Mouse (Mus musculus) intestine, embryonic 16.5 days (tissue): Measurements from ENCODE around the gene Cyfip2. TPM values are rescaled to one million over a fixed set of nuclear protein-coding genes. Genes with fewer than 3 reads are reported as not detected.

ENCODE experiments used
- ATAC-seq: fragments of 200-750 bp; cut with Nextera tagmentation; 2 replicates; pipeline ENCODE4 v1.8.0; 2017; ENCODE audit warnings: moderate TSS enrichment, moderate library complexity
- H3K27ac ChIP-seq: fragments of 300-500 bp; sonication (generic); 2 replicates; pipeline ENCODE4 v1.5.1; 2014; ENCODE audit warnings: mild to moderate bottlenecking, low read length
- H3K27me3 ChIP-seq: fragments of 300-500 bp; sonication (generic); replicated peaks from 2 replicates; pipeline ENCODE4 v1.6.1; 2014; ENCODE audit warnings: low read length, control low read depth, mixed read lengths; ENCODE audit not compliant: control insufficient read depth, insufficient read depth
- H3K36me3 ChIP-seq: fragments of 300-500 bp; sonication (generic); 2 replicates; pipeline ENCODE4 v1.6.1; 2014; ENCODE audit warnings: low read length, control low read depth; ENCODE audit not compliant: control insufficient read depth, insufficient read depth
- H3K4me1 ChIP-seq: fragments of 300-500 bp; sonication (generic); 2 replicates; pipeline ENCODE4 v1.6.1; 2014; ENCODE audit warnings: low read length, control low read depth, mixed read lengths; ENCODE audit not compliant: control insufficient read depth, insufficient read depth
- H3K4me2 ChIP-seq: fragments of 300-500 bp; sonication (generic); 2 replicates; pipeline ENCODE4 v1.6.1; 2014; ENCODE audit warnings: low read depth, low read length, control low read depth
- H3K4me3 ChIP-seq: fragments of 300-500 bp; sonication (generic); 2 replicates; pipeline ENCODE4 v1.5.1; 2014; ENCODE audit warnings: mild to moderate bottlenecking, low read length
- H3K9ac ChIP-seq: fragments of 300-500 bp; sonication (generic); 2 replicates; pipeline ENCODE4 v1.6.1; 2014; ENCODE audit warnings: low read depth, low read length
- H3K9me3 ChIP-seq: fragments of 300-500 bp; sonication (generic); 2 replicates; pipeline ENCODE4 v1.6.1; 2016; ENCODE audit warnings: low read length, control low read depth; ENCODE audit not compliant: control insufficient read depth
- WGBS: fragments of 180-500 bp; shearing (Covaris S2); extraction: QIAGEN DNeasy Blood & Tissue Kit; methylation state at CpG from one replicate; pipeline ENCODE4 v1.1.7; 2014; 5-methylcytosine and 5-hydroxymethylcytosine counted together
- polyA plus RNA-seq: library from polyadenylated mRNA; unstranded; fragments of >200 nt; fragmentation: Nextera tagmentation; extraction: Ambion mirVana; gene quantifications from 2 replicates; pipeline ENCODE4 v1.2.1, GENCODE M21; 2015

Gene Cyfip2
- polyA plus RNA-seq, 1 experiment from 2014 or later, result 5.7 TPM

DNA sequence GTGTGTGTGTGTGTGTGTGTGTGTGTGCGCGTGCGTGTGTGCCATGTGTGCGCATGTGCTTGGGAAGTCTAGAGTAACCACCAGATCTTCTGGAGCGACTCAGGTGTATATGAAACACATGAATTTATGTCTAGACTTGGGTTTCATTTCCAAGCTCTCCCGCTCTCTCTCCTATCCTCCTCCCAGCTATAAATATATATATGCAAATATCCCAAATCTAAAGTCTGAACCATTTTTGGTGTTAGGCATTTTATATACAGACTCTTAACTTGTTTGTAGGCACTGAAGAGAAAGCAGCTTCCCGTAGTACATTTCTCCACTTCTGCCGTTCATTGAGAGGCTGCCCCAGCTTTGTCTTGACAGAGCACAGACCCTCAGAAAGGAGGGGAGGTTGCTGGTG, 19.6 kb upstream of the Cyfip2 start:
- H3K4me2 ChIP-seq, result no peak overlapping the region
- no peak overlapping the region for H3K4me3 ChIP-seq
- H3K36me3 ChIP-seq, result no peaks in the 10 kb centered on the region
- H3K4me1 ChIP-seq, result no peaks in the 10 kb centered on the region
- H3K9ac ChIP-seq, result no peak overlapping the region
- no peak for ATAC-seq
- WGBS, result 84% methylated on average over 8 of the region's 8 CpGs
- H3K27ac ChIP-seq, result no peak overlapping the region
- H3K27me3 ChIP-seq, result no peaks in the 10 kb centered on the region
- H3K9me3 ChIP-seq, result no peaks in the 10 kb centered on the region

DNA sequence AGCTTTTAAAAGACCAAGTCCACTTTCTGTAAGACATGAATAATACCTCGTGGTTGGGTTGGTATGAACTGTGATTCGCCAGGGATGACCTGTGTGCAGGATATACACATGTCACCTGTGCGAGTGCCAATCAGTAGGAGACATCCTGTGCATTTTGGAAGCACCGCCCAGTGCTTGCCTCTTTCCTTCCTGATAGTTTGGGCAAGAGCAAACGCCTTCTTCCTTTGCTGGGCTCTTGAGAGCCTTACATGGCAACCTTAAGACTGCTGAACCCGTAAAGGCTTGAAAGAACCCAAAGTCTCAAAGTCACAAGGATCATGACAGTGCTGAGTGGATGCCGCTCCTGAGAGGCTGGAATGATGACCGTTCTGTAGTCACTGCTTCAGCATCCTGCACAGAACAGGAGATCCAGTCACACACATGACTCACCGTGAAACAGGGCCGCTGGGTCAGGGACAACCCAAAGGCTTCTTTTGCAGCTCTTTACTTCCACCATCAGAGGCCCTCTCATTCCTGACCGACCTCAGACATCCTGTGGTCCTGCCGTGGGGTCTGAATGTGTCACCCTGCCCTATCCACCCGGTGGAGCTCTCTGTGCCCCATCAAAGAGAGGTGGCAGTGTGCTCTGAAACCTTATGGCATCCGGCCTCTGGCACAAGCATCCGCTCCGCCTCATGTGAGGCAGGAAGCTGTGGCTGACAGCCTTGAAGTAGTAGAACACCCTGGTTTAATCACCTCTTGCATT, 13.8 kb upstream of the Cyfip2 start:
- 86% methylated on average over 16 of the region's 16 CpGs for WGBS
- no peak for ATAC-seq
- H3K27ac ChIP-seq, result no peak overlapping the region
- no peak overlapping the region for H3K4me2 ChIP-seq
- no peaks in the 10 kb centered on the region for H3K27me3 ChIP-seq
- no peaks in the 10 kb centered on the region for H3K4me1 ChIP-seq
- no peaks in the 10 kb centered on the region for H3K9me3 ChIP-seq
- H3K9ac ChIP-seq, result no peak overlapping the region
- H3K4me3 ChIP-seq, result no peak overlapping the region
- no peaks in the 10 kb centered on the region for H3K36me3 ChIP-seq

DNA sequence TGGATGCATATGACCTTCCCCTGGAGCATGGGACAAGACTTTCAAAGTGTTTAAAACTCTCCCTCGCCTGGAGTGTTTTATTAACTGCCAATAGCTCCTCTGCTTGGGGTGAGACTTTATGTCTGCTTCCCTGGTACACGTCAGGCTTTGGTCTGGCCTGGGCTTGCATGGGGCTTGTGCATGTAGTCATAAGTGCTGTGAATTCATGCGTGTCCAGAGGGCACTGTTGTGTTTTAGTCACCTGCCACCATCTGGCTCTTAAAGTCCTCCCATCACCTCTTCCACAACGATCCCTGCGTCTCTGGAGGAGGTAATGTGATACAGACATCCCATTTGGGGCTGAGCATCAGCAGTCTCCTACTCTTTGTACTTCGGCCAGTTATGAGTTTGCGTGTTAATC, 8.9 kb upstream of the Cyfip2 start:
- Histone ChIP-seq H3K27me3 (no peaks in the 10 kb centered on the region), H3K36me3 (no peaks in the 10 kb centered on the region), H3K9me3 (no peaks in the 10 kb centered on the region), H3K4me1 (no peaks in the 10 kb centered on the region), H3K4me3 (no peak overlapping the region), H3K9ac (no peak overlapping the region), H3K27ac (no peak overlapping the region), H3K4me2 (no peak overlapping the region)
- 73% methylated on average over 7 of the region's 7 CpGs for WGBS
- no peak for ATAC-seq

DNA sequence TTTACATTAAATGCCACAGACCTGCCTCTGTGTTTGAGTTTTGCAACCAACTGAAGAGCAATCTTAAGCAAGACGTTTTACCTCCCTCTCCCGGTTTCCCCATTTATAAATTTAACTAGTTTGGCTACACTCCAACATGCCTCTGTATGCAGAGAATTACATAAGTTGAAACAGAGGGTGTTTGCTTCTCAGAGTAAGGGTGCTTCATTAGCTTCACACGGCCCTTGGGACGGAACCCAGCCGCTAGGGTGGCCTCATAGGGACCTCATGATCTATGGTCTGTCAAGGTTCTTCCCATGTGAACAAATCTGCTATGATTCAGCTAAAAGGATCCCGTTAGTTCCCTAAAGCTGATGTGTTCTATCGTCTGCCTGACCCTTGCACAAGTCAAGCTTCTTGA, 1.9 kb upstream of the Cyfip2 start:
- no peak overlapping the region for H3K9ac ChIP-seq
- no peaks in the 10 kb centered on the region for H3K9me3 ChIP-seq
- no peaks in the 10 kb centered on the region for H3K27me3 ChIP-seq
- H3K4me2 ChIP-seq, result no peak overlapping the region
- peaks cover 11% of the 10 kb centered on the region for H3K4me1 ChIP-seq
- no peaks in the 10 kb centered on the region for H3K36me3 ChIP-seq
- no peak overlapping the region for H3K4me3 ChIP-seq
- 44% methylated on average over 7 of the region's 7 CpGs for WGBS
- no peak overlapping the region for H3K27ac ChIP-seq
- ATAC-seq, result no peak

DNA sequence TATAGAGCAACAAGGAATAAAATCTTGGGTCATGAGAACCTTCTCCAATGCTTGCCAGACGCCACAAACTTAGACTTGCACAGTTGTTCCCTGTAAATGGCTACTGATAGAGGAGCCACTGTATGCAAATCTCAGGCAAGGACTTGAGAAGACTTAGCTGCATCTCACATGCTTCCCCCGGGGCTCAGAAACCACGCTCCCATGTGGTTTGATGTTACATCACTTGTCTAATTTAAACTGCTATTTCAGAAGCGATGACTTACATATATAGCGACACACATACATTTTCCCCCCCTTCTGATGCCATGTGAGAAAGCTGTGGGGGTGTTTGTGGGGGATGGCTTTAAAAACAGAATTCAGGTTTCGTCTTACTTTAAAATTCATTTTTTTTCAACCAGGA, 1.2 kb upstream of the Cyfip2 start:
- 77% methylated on average over 6 of the region's 6 CpGs for WGBS
- no peak for ATAC-seq
- Histone ChIP-seq H3K4me3 (no peak overlapping the region), H3K27ac (no peak overlapping the region), H3K27me3 (no peaks in the 10 kb centered on the region), H3K36me3 (no peaks in the 10 kb centered on the region), H3K4me2 (no peak overlapping the region), H3K4me1 (peaks cover 11% of the 10 kb centered on the region), H3K9me3 (no peaks in the 10 kb centered on the region), H3K9ac (no peak overlapping the region)

DNA sequence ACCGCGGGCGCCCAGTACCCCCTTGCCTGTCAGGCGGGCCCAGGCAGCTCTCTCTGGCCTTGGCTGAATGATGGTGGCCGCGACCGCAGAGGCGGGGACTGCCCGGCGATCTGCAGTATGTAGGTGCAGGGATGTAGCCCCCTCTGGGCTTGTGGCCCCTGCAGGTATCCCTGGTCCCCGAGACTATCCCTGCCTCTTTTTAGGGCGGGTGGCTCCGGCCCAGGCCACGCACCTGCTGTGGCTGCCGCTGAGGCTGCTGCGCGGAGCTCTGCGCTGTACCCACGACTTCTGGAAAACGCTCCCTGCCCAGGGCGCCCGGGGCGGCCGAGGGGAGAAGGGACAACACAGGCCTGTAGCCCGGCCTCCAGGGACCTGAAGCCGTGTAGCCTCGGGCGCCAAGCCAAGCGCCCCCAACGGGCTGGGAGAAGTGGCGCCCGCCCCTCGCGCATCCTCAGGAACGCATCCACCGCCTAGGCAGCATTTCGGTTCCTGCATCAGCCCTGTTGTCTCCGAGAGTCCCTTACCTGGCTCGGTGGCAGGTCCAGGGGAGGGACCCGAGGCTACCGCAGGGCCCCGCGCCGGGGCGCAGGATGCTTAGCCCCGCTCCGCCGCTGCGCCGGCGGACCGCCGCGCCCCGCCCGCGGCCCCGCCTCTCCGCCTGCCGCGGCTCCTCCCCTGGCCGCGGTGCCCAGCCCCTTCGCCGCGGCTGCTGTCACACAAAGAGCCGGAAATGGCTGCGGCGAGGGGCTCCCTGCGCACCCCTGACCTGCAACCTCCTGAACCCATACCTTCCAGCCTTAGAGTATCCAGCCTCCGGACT, 746 bp downstream of the Cyfip2 start:
- peak; percentile 92 for ATAC-seq

DNA sequence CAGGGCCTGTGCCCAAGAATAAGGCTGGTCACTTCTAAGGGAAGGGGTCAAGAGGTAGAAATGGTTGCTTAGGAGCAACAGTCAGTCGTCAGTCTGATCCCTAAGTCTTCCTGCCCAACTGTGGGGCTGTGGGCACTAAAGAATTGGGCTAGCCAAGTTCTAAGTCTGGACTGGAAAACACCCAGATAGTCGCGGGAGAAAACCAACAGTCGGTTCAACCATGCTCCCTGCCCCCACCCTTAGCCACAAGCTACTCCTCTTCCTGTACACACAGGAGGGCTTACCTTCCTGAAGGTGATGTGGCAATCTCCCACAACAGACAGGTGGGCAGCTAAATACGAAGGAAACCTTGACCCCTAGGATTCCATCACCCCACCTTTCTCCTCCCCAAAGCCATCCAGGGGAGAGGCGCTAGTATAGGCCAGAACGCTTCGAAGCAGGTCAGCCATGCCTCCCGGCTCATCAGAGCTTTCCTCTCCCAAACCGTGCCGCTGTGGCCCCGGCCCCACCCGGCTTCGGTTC, 1.4 kb downstream of the Cyfip2 start:
- ATAC-seq, result peak; percentile 7; the same call in 1 of the 2 replicates
- 13% methylated on average over 14 of the region's 14 CpGs for WGBS
- Histone ChIP-seq H3K4me2 (peak overlapping the region; percentile 98), H3K4me3 (peak overlapping the region; percentile 73), H3K9ac (peak overlapping the region; percentile 73), H3K9me3 (no peaks in the 10 kb centered on the region), H3K27ac (peak overlapping the region; percentile 19; the same call in 1 of the 2 replicates), H3K27me3 (no peaks in the 10 kb centered on the region), H3K4me1 (peaks cover 11% of the 10 kb centered on the region), H3K36me3 (no peaks in the 10 kb centered on the region)

More for the DNA sequence above, 746 bp downstream of the Cyfip2 start:
- peaks cover 11% of the 10 kb centered on the region for H3K4me1 ChIP-seq
- H3K27ac ChIP-seq, result peak overlapping the region; percentile 19; the same call in 1 of the 2 replicates
- peak overlapping the region; percentile 73 for H3K4me3 ChIP-seq
- H3K4me2 ChIP-seq, result peak overlapping the region; percentile 98
- no peaks in the 10 kb centered on the region for H3K27me3 ChIP-seq
- under 1% methylated on average over 53 of the region's 71 CpGs for WGBS
- peak overlapping the region; percentile 73 for H3K9ac ChIP-seq
- H3K9me3 ChIP-seq, result no peaks in the 10 kb centered on the region
- no peaks in the 10 kb centered on the region for H3K36me3 ChIP-seq

DNA sequence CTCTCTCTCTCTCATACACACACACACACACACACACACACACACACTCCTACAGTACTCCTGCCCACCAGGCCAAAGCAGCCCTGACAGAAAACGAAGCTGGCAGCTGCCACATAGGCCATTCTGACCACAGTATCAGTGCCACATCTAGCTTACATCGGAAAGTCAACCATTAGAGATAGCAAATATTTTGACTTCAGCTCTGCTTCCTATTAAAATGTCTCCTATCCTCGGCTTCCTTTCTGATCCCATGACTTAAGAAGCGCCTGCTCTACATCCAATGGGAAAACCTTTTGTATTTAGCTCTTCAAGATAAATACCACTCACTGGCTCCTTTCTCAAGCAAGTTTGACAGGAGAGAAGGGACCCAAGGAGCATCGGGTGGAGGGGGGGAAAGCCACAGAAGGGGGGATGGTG, 2.0 kb downstream of the Cyfip2 start:
- Histone ChIP-seq H3K36me3 (no peaks in the 10 kb centered on the region), H3K4me3 (no peak overlapping the region), H3K4me1 (peaks cover 11% of the 10 kb centered on the region), H3K9me3 (no peaks in the 10 kb centered on the region), H3K27me3 (no peaks in the 10 kb centered on the region), H3K9ac (no peak overlapping the region), H3K4me2 (0 out of 2 replicates have a peak overlapping the region, but pooled peaks have one; percentile 98), H3K27ac (no peak overlapping the region)
- ATAC-seq, result no peak
- WGBS, result 69% methylated on average over 5 of the region's 5 CpGs

DNA sequence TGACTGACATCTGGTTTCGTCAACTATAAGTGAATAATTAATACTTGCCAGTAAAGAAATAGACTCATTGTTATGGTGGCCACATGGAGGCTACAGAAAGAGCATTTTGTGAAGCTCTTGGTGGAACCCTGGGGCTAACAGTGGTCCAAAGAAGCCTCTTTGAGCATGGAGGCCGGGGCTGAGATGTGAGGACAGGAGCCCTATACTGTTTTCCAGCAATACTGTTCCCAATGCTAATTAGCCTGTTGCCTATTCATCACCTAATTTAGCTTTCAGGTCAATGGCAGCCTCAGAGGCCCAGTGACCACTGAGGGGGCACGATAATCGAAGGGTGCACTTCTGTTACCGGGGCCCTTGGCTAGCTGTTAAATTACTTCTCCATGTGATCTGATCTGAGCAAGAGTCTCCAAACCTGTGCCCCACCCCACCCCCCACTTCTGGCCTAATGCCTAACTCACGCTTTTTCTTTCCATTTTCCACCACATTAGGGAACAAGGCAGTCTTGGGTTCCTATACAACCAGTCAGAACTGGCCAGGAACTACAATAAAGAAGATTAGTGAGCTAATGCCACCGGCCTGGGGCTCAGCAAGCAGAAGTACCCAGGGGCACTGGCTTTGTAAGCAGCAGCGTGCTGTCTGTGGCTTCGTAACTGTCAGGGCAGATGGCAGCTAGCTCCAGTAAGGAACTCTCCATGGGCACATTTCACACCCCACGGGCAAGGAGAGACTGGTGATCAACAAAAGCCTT, 2.7 kb downstream of the Cyfip2 start:
- no peak overlapping the region for H3K9ac ChIP-seq
- no peak overlapping the region for H3K27ac ChIP-seq
- peaks cover 11% of the 10 kb centered on the region for H3K4me1 ChIP-seq
- no peaks in the 10 kb centered on the region for H3K36me3 ChIP-seq
- ATAC-seq, result no peak
- no peak overlapping the region for H3K4me2 ChIP-seq
- H3K27me3 ChIP-seq, result no peaks in the 10 kb centered on the region
- 73% methylated on average over 10 of the region's 10 CpGs for WGBS
- no peak overlapping the region for H3K4me3 ChIP-seq
- no peaks in the 10 kb centered on the region for H3K9me3 ChIP-seq
